Mouse (Mus musculus) E14TG2a.4 (cell line): Measurements from ENCODE around the gene Cyth1.

Experiments
- H3K27me3 ChIP-seq: 2 replicates; pipeline ENCODE4 v1.6.1; 2014; ENCODE audit warnings: low read length, control low read depth; ENCODE audit not compliant: insufficient read depth
- H3K36me3 ChIP-seq: 2 replicates; pipeline ENCODE4 v1.6.1; 2014; ENCODE audit warnings: low read length, control low read depth; ENCODE audit not compliant: insufficient read depth
- H3K4me1 ChIP-seq: replicated peaks from 2 replicates; pipeline ENCODE4 v1.6.1; 2014; ENCODE audit warnings: low read depth, low read length, control low read depth
- H3K4me3 ChIP-seq: replicated peaks from 2 replicates; pipeline ENCODE4 v1.5.1; 2014; ENCODE audit warnings: mild to moderate bottlenecking, low read length
- H3K9me3 ChIP-seq: 2 replicates; pipeline ENCODE4 v1.6.1; 2014; ENCODE audit warnings: low read length, control low read depth
- CTCF ChIP-seq: conservative IDR thresholded peaks from 2 replicates; pipeline ENCODE4 v1.5.1; 2014; ENCODE audit warnings: low read length
- NANOG ChIP-seq: IDR thresholded peaks from 2 replicates; pipeline ENCODE4 v1.6.1; 2014; ENCODE audit warnings: borderline replicate concordance, low read length, mixed read lengths
- POU5F1 ChIP-seq: IDR thresholded peaks from 2 replicates; pipeline ENCODE4 v1.6.1; 2014; ENCODE audit warnings: low read length, borderline replicate concordance

Gene Cyth1

DNA sequence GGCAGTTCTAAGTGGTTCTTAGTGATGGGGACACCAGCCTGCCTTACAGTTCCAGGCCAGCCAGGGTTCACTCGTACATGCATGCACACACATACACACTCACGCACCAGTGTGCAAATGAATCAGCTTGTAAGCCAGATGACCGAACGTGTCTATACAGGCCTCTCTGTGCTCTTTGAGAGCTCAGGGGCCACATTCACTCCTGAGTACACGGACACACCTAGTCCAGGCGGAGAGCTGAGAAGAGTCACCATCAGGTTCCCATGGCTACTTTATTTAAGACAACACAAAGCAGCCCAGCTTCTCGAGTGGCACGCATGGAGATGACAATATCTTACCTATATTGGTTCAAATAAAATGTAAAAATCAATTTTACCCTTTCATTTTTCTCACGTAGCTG is 38.0 kb upstream of the Cyth1 start:
- peaks cover 56% of the 10 kb centered on the region for H3K4me1 ChIP-seq
- no peaks in the 10 kb centered on the region for H3K27me3 ChIP-seq
- no peak overlapping the region for H3K4me3 ChIP-seq
- peaks cover 70% of the 10 kb centered on the region for H3K36me3 ChIP-seq
- TF ChIP-seq NANOG = no peak
- no peak for TF ChIP-seq POU5F1
- no peak for TF ChIP-seq CTCF
- H3K9me3 ChIP-seq = no peaks in the 10 kb centered on the region

DNA sequence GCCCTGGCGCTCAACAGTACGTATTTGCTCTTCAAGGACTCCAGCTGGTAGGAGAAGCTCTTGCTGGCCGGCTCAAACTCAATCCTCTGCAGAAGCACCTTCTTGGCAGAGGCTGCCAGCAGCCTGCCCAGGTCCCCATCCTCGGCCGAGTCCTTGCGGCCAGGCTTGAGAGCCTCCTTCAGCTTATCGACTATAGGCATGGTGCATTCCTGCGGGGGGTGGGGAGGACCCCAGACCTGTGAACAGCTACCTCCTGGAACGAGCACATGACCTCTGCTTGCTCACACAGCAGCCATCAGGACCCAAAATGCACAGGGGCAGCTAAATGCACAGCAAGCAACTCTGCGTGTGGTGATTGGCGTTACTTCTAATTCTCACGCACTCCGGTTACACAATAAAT is 37.4 kb upstream of the Cyth1 start:
- Histone ChIP-seq H3K4me1 (peaks cover 52% of the 10 kb centered on the region), H3K9me3 (no peaks in the 10 kb centered on the region), H3K36me3 (peaks cover 76% of the 10 kb centered on the region), H3K27me3 (no peaks in the 10 kb centered on the region), H3K4me3 (no peak overlapping the region)
- TF ChIP-seq POU5F1 = no peak
- TF ChIP-seq NANOG = no peak
- TF ChIP-seq CTCF = no peak

DNA sequence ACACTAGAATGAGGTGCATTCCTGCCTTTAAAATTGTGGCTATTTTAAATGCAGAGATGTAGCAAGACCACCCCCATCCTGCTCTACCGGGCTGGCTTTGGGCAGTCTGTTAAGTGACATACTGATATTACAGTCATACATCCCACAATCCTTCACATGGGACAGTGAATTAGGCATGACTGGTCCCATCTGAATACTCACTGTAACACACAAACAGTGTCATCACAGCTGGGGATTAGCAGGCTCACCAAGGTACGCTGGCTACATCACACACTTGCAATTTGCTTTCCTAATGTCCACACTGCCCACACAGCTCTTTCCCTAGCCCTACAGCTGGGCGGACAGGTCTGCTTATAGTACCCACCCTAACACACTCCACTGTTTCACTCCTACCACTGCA is 31.8 kb upstream of the Cyth1 start:
- H3K36me3 ChIP-seq = peaks cover 100% of the 10 kb centered on the region
- H3K4me3 ChIP-seq = no peak overlapping the region
- no peak for TF ChIP-seq CTCF
- H3K9me3 ChIP-seq = no peaks in the 10 kb centered on the region
- H3K4me1 ChIP-seq = peaks cover 48% of the 10 kb centered on the region
- H3K27me3 ChIP-seq = no peaks in the 10 kb centered on the region

DNA sequence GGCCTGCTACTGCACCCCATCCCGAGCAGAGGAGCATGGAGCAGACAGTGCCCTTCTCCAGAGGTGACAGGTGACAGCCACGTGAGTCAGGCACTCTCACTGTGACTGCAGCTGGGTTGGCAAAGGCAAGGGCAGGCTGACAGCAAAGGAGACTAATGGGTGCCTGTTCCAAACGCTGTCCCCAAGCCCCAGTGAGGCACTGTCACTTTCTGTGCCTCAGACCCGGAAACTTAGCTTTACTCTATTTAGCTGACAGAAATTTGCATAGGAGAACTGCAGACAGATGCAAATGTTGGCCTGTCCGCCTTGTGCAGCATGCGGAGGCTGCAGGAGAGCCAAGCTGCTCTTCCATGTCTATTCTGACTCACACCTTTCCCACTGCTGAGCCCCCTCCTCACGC is 27.9 kb upstream of the Cyth1 start:
- no peak for TF ChIP-seq NANOG
- TF ChIP-seq CTCF = no peak
- no peak for TF ChIP-seq POU5F1
- peaks cover 100% of the 10 kb centered on the region for H3K36me3 ChIP-seq
- H3K4me1 ChIP-seq = peaks cover 42% of the 10 kb centered on the region
- no peaks in the 10 kb centered on the region for H3K9me3 ChIP-seq
- H3K27me3 ChIP-seq = no peaks in the 10 kb centered on the region
- H3K4me3 ChIP-seq = no peak overlapping the region

DNA sequence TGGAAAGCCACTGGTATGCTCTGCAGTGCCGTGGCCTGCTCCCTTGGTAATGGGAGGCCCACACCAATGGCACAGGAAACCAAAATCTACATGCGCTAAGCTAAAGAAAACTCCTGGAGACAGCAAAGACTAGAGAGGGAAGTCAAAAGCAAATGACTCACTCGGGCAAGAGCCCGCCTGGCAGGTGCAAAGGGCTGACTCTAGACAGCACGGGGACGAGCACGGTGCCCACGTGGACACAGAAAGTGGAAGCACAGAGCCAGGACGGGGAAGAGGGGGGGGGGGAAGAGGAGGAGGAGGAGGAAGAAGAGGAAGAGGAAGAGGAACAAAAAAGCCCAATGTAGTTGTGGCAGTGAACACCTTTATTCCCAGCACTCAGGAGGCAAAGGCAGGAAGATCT is 26.7 kb upstream of the Cyth1 start:
- Histone ChIP-seq H3K9me3 (no peaks in the 10 kb centered on the region), H3K4me3 (no peak overlapping the region), H3K4me1 (peaks cover 32% of the 10 kb centered on the region), H3K36me3 (peaks cover 97% of the 10 kb centered on the region), H3K27me3 (no peaks in the 10 kb centered on the region)
- TF ChIP-seq POU5F1 = no peak
- no peak for TF ChIP-seq NANOG
- TF ChIP-seq CTCF = no peak

DNA sequence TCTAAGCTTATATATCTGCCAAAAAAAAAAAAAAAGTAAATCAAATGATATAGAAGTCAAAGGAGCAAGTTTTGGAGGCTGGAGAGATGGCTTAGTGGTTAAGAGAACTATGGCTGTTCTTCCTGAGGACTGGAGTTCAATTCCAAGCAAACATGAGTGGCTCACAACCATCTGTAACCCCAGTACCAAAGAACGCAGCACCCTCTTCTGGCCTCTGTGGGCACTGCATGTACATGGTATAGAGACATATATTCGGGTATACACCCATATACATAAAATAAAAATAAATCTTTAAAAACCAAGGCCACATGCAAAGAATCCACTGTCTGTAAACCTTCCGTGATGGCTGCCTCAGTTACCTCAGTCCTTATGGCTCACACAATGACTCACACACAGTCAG is 21.4 kb upstream of the Cyth1 start:
- H3K9me3 ChIP-seq = no peaks in the 10 kb centered on the region
- no peak for TF ChIP-seq POU5F1
- TF ChIP-seq NANOG = no peak
- TF ChIP-seq CTCF = peak; percentile 89
- peaks cover 97% of the 10 kb centered on the region for H3K36me3 ChIP-seq
- peaks cover 26% of the 10 kb centered on the region for H3K4me1 ChIP-seq
- no peaks in the 10 kb centered on the region for H3K27me3 ChIP-seq
- no peak overlapping the region for H3K4me3 ChIP-seq

DNA sequence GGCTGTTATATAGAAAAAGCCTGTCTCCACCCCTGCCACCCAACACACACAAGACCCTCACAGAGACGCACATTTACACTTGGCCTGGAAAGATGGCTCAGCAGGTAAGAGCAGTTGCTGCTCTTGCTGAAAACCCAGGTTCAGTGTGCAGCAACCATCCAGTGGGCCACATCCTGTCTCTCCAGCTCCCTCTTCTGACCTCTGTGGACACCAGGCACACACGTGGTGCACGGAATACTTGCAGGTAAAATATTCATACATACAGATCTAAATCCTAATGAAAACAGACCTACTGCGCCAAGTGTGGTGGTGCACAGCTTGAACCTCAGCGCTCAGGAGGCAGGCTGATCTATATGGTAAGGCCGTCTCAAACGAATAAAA is 18.3 kb upstream of the Cyth1 start:
- no peak for TF ChIP-seq POU5F1
- TF ChIP-seq CTCF = no peak
- TF ChIP-seq NANOG = no peak
- Histone ChIP-seq H3K9me3 (no peaks in the 10 kb centered on the region), H3K4me1 (peaks cover 41% of the 10 kb centered on the region)

DNA sequence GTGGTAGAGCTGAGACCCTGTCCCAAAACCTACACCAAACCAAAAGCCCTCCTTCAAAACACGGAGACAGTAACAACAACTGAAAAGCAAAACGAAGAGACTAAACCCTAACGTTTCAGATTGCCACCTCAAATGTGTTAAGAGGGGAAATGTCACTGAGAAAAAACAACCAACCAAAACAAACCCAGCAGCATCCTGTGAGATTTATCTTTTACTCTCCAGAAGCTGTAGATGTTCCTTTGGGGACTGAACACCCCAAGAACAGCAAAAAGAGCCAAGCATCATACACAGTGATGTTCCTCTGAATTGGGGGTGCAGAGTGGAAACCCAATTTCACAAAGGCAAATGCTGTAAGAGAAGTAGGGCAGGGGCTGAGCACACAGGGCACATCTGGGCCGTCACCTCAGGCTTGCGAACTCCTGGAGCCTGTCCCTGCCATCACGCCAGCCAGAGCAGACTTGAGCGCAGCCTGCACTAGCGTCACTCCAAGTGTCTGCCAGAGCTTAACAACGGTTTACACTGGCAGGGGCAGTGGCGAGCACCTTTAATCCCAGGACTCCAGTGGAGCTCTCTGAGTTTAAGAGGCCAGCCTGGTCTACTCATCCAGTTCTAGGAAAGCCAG is 17.8 kb upstream of the Cyth1 start:
- no peaks in the 10 kb centered on the region for H3K27me3 ChIP-seq
- no peak overlapping the region for H3K4me3 ChIP-seq
- peaks cover 41% of the 10 kb centered on the region for H3K4me1 ChIP-seq
- H3K9me3 ChIP-seq = no peaks in the 10 kb centered on the region
- no peak for TF ChIP-seq CTCF
- TF ChIP-seq NANOG = no peak
- no peak for TF ChIP-seq POU5F1
- peaks cover 97% of the 10 kb centered on the region for H3K36me3 ChIP-seq

More for the DNA sequence above, 18.3 kb upstream of the Cyth1 start:
- H3K4me3 ChIP-seq = no peak overlapping the region
- peaks cover 97% of the 10 kb centered on the region for H3K36me3 ChIP-seq
- H3K27me3 ChIP-seq = no peaks in the 10 kb centered on the region

DNA sequence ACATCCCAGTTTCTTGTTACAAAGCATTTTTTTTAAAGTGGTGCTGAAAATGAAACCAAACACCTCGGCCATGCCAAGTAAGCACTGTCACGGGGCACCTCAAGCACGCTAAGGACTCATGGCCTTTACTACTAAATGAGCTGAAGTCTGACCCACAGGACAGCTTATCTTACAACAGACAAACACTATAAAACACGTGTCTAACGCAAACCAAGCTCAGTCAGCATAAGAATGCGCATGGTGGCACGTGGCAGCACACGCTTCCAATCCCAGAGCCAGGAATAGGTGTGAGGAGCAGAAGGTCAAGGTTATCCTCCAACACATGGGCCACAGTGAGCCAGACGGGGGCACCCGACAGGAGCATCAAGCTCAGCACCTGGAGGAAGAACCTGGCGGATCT is 17.2 kb upstream of the Cyth1 start:
- Histone ChIP-seq H3K4me1 (peaks cover 41% of the 10 kb centered on the region), H3K9me3 (no peaks in the 10 kb centered on the region), H3K27me3 (no peaks in the 10 kb centered on the region), H3K4me3 (no peak overlapping the region), H3K36me3 (peaks cover 98% of the 10 kb centered on the region)
- TF ChIP-seq NANOG (no peak), CTCF (no peak), POU5F1 (no peak)
